Mouse (Mus musculus): Measurements from ENCODE around the gene Zfp683. TPM values are rescaled to one million over a fixed set of nuclear protein-coding genes. Genes with fewer than 3 reads are reported as not detected.

Gene Zfp683
- polyA plus RNA-seq, 1 experiment from 2014 or later: not detected

DNA sequence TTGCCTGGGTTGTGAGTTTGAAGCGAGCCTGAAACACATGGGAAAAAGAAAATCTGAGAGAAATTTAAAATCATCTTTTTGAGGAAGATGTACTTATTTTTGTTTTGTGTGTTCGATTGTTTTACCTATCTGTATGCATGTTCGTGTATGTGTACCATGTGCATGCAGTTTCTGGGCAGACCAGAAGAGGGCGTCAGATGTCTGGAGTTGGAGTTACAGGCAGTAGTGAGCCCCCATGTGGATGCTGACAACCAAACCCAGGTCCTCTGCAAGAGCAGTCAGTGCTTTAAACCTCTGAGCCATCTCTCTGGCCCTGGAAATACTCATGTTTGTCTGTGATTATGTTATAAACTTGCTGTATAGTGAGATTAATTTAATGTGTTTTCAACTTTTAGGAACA is 31.4 kb downstream of the Zfp683 start:
- H3K9me3 ChIP-seq (ENCODE audit: control insufficient read depth, low read length): no peaks in the 10 kb centered on the region
- H3K9ac ChIP-seq (ENCODE audit: low read length): no peak overlapping the region
- H3K4me2 ChIP-seq (ENCODE audit: low read length): no peak overlapping the region
- peaks cover 6 to 8% of the 10 kb centered on the region in 2 experiments; a peak in 3 of 4 replicates for H3K4me1 ChIP-seq (ENCODE audit: control insufficient read depth in 2 of 2, insufficient read depth in 2 of 2, low read length in 2 of 2)
- H3K36me3 ChIP-seq (ENCODE audit: control insufficient read depth, insufficient read depth, low read length): no peaks in the 10 kb centered on the region
- H3K4me3 ChIP-seq (ENCODE audit: control insufficient read depth in 1 of 2, insufficient read depth in 1 of 2, low read depth in 1 of 2, low read length in 2 of 2): no peak overlapping the region
- 82% methylated on average over 4 of the region's 4 CpGs for WGBS
- ATAC-seq (ENCODE audit: insufficient number of reproducible peaks, insufficient read depth, low FRiP score, low read depth): no peak
- peaks cover 27% of the 10 kb centered on the region for H3K27me3 ChIP-seq (ENCODE audit: control insufficient read depth, insufficient read depth, low read length)
- no peak overlapping the region for H3K27ac ChIP-seq (replicated peaks in 1 of 2; ENCODE audit: control insufficient read depth in 1 of 2, insufficient read depth in 1 of 2, low read depth in 2 of 2, low read length in 2 of 2)

DNA sequence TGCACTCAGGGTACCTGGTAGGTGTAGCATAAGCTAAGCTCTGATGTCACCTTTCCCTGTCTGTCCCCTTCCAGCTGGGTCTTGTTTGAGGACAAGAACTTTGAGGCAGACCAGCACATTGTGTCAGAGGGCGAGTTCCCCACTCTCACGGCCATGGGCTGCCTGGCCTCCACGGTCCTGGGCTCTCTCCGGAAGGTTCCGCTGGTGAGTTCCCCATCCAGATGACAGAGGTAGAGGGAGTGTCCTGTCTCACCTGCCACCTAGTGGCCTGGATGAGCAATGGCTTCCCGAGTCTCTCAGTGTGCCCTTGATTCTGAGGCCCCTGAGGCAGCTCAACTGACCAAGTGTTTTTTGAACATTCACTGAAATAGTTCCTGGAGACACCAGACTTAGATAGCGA is 33.8 kb downstream of the Zfp683 start:
- Histone ChIP-seq H3K4me2 (ENCODE audit: low read length) (no peak overlapping the region), H3K27me3 (ENCODE audit: control insufficient read depth, insufficient read depth, low read length) (peaks cover 7% of the 10 kb centered on the region), H3K27ac (replicated peaks in 1 of 2; ENCODE audit: control insufficient read depth in 1 of 2, insufficient read depth in 1 of 2, low read depth in 2 of 2, low read length in 2 of 2) (no peak overlapping the region), H3K9ac (ENCODE audit: low read length) (no peak overlapping the region), H3K4me3 (ENCODE audit: control insufficient read depth in 1 of 2, insufficient read depth in 1 of 2, low read depth in 1 of 2, low read length in 2 of 2) (no peak overlapping the region), H3K9me3 (ENCODE audit: control insufficient read depth, low read length) (no peaks in the 10 kb centered on the region), H3K36me3 (ENCODE audit: control insufficient read depth, insufficient read depth, low read length) (no peaks in the 10 kb centered on the region), H3K4me1 (ENCODE audit: control insufficient read depth in 2 of 2, insufficient read depth in 2 of 2, low read length in 2 of 2) (peaks cover under 1% of the 10 kb centered on the region in 2 experiments; a peak in 2 of 4 replicates)
- ATAC-seq (ENCODE audit: insufficient number of reproducible peaks, insufficient read depth, low FRiP score, low read depth): no peak; the same call in 1 of the 2 replicates
- whole genome bisulfite sequencing: 38% methylated on average over 7 of the region's 7 CpGs

DNA sequence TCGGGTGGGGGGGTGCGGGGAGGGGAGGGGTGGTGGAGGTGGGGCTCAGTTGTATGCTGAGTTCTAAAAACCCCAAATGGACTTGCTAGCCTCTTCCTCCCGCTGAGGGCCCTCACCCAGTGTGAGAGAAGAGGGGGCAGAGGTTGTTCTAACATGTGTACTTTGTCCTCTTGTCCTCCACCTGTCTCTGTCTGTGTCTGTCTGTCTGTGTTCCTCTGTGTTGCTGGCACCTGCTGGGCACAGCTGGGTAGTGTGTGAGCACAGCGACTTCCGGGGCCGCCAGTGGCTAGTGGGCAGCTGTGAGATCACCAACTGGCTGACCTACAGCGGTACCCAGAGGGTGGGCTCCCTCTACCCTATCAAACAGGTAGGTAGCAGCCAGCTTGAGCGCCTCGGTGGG is 35.4 kb downstream of the Zfp683 start:
- no peak overlapping the region for H3K27ac ChIP-seq (replicated peaks in 1 of 2; ENCODE audit: control insufficient read depth in 1 of 2, insufficient read depth in 1 of 2, low read depth in 2 of 2, low read length in 2 of 2)
- no peaks in the 10 kb centered on the region for H3K27me3 ChIP-seq (ENCODE audit: control insufficient read depth, insufficient read depth, low read length)
- no peaks in the 10 kb centered on the region for H3K36me3 ChIP-seq (ENCODE audit: control insufficient read depth, insufficient read depth, low read length)
- H3K9me3 ChIP-seq (ENCODE audit: control insufficient read depth, low read length): no peaks in the 10 kb centered on the region
- H3K9ac ChIP-seq (ENCODE audit: low read length): no peak overlapping the region
- WGBS: 82% methylated on average over 9 of the region's 9 CpGs
- no peak overlapping the region for H3K4me3 ChIP-seq (ENCODE audit: control insufficient read depth in 1 of 2, insufficient read depth in 1 of 2, low read depth in 1 of 2, low read length in 2 of 2)
- H3K4me2 ChIP-seq (ENCODE audit: low read length): no peak overlapping the region
- ATAC-seq (ENCODE audit: insufficient number of reproducible peaks, insufficient read depth, low FRiP score, low read depth): no peak
- H3K4me1 ChIP-seq (ENCODE audit: control insufficient read depth in 2 of 2, insufficient read depth in 2 of 2, low read length in 2 of 2): no peaks in the 10 kb centered on the region

DNA sequence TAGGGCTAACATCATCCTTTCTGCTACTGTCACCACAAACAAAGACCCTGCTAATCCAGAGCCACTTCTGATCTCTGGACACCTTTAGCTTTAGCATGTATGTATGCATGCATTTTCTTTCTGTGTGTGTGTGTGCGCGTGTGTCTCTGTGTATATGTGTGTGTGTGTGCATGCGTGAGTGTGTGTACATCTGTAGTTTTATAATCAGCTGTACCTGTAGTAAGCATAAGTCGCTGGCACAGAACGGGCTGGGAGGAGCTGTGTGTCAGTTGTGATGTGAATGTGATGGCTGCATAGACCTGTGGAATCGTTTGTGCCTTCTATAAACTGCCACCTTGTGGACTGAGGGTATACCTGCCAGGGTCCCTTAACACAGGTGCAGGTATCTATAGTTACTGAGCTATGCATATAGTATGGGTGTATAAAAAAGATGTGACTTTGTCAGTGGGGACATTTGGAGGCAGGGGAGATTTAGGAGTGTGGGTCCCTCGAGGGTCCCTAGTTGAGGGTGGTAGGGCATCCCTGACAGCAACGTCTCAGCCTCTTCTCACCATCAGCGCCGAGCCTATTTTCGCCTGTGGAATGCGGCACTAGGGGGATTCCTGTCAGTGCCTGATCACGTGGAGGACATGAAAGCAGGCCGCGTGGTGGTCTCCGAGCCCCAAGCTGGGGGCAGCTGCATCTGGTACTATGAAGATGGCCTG is 37.0 kb downstream of the Zfp683 start:
- ATAC-seq (ENCODE audit: insufficient number of reproducible peaks, insufficient read depth, low FRiP score, low read depth): no peak
- Histone ChIP-seq H3K27ac (replicated peaks in 1 of 2; ENCODE audit: control insufficient read depth in 1 of 2, insufficient read depth in 1 of 2, low read depth in 2 of 2, low read length in 2 of 2) (no peak overlapping the region), H3K4me1 (ENCODE audit: control insufficient read depth in 2 of 2, insufficient read depth in 2 of 2, low read length in 2 of 2) (no peaks in the 10 kb centered on the region), H3K9me3 (ENCODE audit: control insufficient read depth, low read length) (no peaks in the 10 kb centered on the region), H3K9ac (ENCODE audit: low read length) (no peak overlapping the region), H3K36me3 (ENCODE audit: control insufficient read depth, insufficient read depth, low read length) (no peaks in the 10 kb centered on the region), H3K27me3 (ENCODE audit: control insufficient read depth, insufficient read depth, low read length) (no peaks in the 10 kb centered on the region), H3K4me2 (ENCODE audit: low read length) (no peak overlapping the region), H3K4me3 (ENCODE audit: control insufficient read depth in 1 of 2, insufficient read depth in 1 of 2, low read depth in 1 of 2, low read length in 2 of 2) (no peak overlapping the region)
- 51% methylated on average over 16 of the region's 16 CpGs for WGBS

GRCm38 (mm10) chr4:134091225-134091529 is 37.5 kb downstream of the Zfp683 start:
- Histone ChIP-seq H3K4me1 (ENCODE audit: control insufficient read depth in 2 of 2, insufficient read depth in 2 of 2, low read length in 2 of 2) (no peaks in the 10 kb centered on the region), H3K4me3 (ENCODE audit: control insufficient read depth in 1 of 2, insufficient read depth in 1 of 2, low read depth in 1 of 2, low read length in 2 of 2) (no peak overlapping the region), H3K9me3 (ENCODE audit: control insufficient read depth, low read length) (no peaks in the 10 kb centered on the region), H3K4me2 (ENCODE audit: low read length) (no peak overlapping the region), H3K27me3 (ENCODE audit: control insufficient read depth, insufficient read depth, low read length) (no peaks in the 10 kb centered on the region), H3K27ac (replicated peaks in 1 of 2; ENCODE audit: control insufficient read depth in 1 of 2, insufficient read depth in 1 of 2, low read depth in 2 of 2, low read length in 2 of 2) (no peak overlapping the region), H3K36me3 (ENCODE audit: control insufficient read depth, insufficient read depth, low read length) (no peaks in the 10 kb centered on the region), H3K9ac (ENCODE audit: low read length) (no peak overlapping the region)
- no peak for ATAC-seq (ENCODE audit: insufficient number of reproducible peaks, insufficient read depth, low FRiP score, low read depth)
- WGBS: 84% methylated on average over 6 of the region's 6 CpGs

GRCm38 (mm10) chr4:134092382-134093288 is 39.0 kb downstream of the Zfp683 start:
- 63% methylated on average over 6 of the region's 6 CpGs for WGBS

DNA sequence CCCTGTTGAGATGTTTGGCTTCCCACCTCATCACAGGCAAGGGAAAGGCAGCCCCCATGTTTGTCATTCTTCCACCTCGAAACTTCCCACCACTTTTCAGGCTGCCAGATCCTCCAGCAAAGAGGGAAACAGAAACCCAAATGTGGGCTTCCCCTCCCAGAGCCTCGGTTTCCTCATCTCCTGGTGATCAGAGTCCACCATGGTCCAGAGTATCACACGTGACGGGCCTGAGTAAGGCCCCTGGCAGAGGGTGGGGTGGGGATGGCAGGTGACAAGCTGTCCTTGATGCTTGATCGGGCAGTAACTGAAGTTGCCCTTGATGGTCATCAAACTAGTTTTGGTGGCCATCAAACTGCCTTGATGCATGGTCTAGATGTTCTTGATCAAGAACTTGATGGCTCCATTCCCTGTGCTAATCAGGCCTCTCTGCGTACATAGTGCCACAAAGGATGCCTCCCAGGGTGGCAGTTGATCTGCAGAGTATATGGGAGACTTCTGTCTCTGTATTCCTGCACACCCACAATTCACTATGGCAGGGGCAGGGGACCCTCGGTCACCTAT is 40.4 kb downstream of the Zfp683 start:
- peaks cover 0 to 3% of the 10 kb centered on the region in 2 experiments; a peak in 1 of 4 replicates for H3K4me1 ChIP-seq (ENCODE audit: control insufficient read depth in 2 of 2, insufficient read depth in 2 of 2, low read length in 2 of 2)
- no peaks in the 10 kb centered on the region for H3K27me3 ChIP-seq (ENCODE audit: control insufficient read depth, insufficient read depth, low read length)
- H3K36me3 ChIP-seq (ENCODE audit: control insufficient read depth, insufficient read depth, low read length): no peaks in the 10 kb centered on the region
- H3K9ac ChIP-seq (ENCODE audit: low read length): no peak overlapping the region
- H3K9me3 ChIP-seq (ENCODE audit: control insufficient read depth, low read length): no peaks in the 10 kb centered on the region
- no peak overlapping the region for H3K4me3 ChIP-seq (ENCODE audit: control insufficient read depth in 1 of 2, insufficient read depth in 1 of 2, low read depth in 1 of 2, low read length in 2 of 2)
- no peak for ATAC-seq (ENCODE audit: insufficient number of reproducible peaks, insufficient read depth, low FRiP score, low read depth)
- 86% methylated on average over 7 of the region's 7 CpGs for WGBS
- no peak overlapping the region for H3K27ac ChIP-seq (replicated peaks in 1 of 2; ENCODE audit: control insufficient read depth in 1 of 2, insufficient read depth in 1 of 2, low read depth in 2 of 2, low read length in 2 of 2)
- no peak overlapping the region for H3K4me2 ChIP-seq (ENCODE audit: low read length)

More at GRCm38 (mm10) chr4:134092382-134093288, 39.0 kb downstream of the Zfp683 start:
- Histone ChIP-seq H3K9me3 (ENCODE audit: control insufficient read depth, low read length) (no peaks in the 10 kb centered on the region), H3K9ac (ENCODE audit: low read length) (no peak overlapping the region), H3K4me3 (ENCODE audit: control insufficient read depth in 1 of 2, insufficient read depth in 1 of 2, low read depth in 1 of 2, low read length in 2 of 2) (no peak overlapping the region), H3K27me3 (ENCODE audit: control insufficient read depth, insufficient read depth, low read length) (no peaks in the 10 kb centered on the region), H3K27ac (replicated peaks in 1 of 2; ENCODE audit: control insufficient read depth in 1 of 2, insufficient read depth in 1 of 2, low read depth in 2 of 2, low read length in 2 of 2) (no peak overlapping the region), H3K4me1 (ENCODE audit: control insufficient read depth in 2 of 2, insufficient read depth in 2 of 2, low read length in 2 of 2) (no peaks in the 10 kb centered on the region), H3K36me3 (ENCODE audit: control insufficient read depth, insufficient read depth, low read length) (no peaks in the 10 kb centered on the region), H3K4me2 (ENCODE audit: low read length) (no peak overlapping the region)
- ATAC-seq (ENCODE audit: insufficient number of reproducible peaks, insufficient read depth, low FRiP score, low read depth): no peak

Data from heart, embryonic 14.5 days (tissue).